Mouse (Mus musculus) thymus, adult 2 months (tissue): Measurements from ENCODE around the gene Cox6b1.

Experiments
- CTCF ChIP-seq: fragments of 200-500 bp; IDR thresholded peaks from 2 replicates; pipeline ENCODE4 v1.5.1; 2012; ENCODE audit warnings: mild to moderate bottlenecking, control low read depth, low read length, moderate library complexity, borderline replicate concordance; ENCODE audit not compliant: control insufficient read depth, poor library complexity, insufficient read depth; ENCODE audit errors: extremely low read depth
- POLR2A ChIP-seq: fragments of 200-500 bp; IDR thresholded peaks from 2 replicates; pipeline ENCODE4 v1.6.1; 2012; ENCODE audit warnings: mild to moderate bottlenecking, low read length, control low read depth, moderate library complexity; ENCODE audit not compliant: control insufficient read depth, poor library complexity, insufficient read depth; ENCODE audit errors: extremely low read depth

GRCm38 (mm10) chr7:30608476-30608875, 17.5 kb downstream of the Cox6b1 start:
- TF ChIP-seq CTCF (no peak), POLR2A (no peak)
